Mouse (Mus musculus): Measurements from ENCODE around the gene Fam81b.

The Fam81b gene

GRCm38 (mm10) chr13:76190273-76190672 lies 114.6 kb downstream of the Fam81b start:
- in situ Hi-C loops (cut with MboI): no loop called here

GRCm38 (mm10) chr13:76189190-76189589 lies 115.7 kb downstream of the Fam81b start:
- in situ Hi-C loops (cut with MboI): no loop called here

DNA sequence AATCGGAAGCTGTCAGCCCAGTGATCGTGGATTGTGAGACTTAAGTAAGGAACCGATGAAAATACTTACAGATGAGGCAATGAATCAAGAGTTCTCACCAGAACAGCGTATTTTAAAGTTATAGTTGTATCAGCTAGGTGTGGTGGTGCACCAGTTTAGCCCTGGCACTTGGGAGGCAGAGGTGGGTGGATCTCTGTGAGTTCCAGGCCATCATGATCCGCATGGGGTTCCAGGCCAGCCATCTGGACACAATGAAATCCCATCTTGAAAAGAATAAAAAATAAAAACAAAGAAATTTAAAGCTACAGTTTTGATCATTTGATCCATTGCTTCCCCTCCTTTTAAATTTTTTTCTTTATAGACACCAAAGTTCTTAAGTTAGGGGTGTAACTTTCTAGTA lies 117.2 kb downstream of the Fam81b start:
- in situ Hi-C loops (cut with MboI): no loop called here

DNA sequence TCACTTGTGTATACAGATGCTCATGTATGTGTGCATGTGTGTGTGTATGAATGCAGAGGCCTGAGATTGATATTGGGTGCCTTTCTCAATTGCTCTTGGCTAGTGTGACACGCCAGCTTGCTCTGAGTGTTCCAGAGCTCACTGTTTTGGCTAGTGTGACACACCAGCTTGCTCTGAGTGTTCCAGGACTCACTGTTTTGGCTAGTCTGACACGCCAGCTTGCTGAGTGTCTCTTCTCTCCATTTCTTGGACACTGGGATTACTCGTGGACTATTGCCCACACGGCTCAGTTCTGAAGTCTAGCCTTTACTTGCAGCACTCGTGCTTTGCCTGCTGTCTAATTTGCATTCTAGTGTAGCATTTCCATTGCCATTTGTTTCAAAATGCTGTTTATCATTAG lies 126.2 kb downstream of the Fam81b start:
- in situ Hi-C loops (cut with MboI): no loop called here

DNA sequence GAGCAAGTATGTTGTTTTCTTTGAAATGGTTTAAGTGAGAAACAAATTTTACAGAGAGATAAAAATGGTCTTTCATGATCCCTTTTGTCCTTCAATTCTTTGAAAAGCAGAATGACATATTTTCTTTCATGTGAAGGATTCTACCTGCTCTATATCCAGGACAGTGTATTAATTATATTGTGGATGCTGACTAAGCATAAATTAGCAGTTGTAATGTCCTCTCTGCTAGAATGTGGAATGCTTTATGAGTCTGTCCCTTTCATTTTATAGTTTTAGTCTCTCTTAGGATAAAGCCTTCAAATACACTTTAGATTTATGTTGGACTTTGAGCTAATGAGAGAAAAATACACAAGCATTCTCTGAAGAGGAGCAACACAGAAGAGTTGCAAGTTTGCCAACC lies 130.6 kb downstream of the Fam81b start:
- in situ Hi-C loops (cut with MboI): no loop called here

GRCm38 (mm10) chr13:76160587-76160986 lies 144.3 kb downstream of the Fam81b start:
- in situ Hi-C loops (cut with MboI): no loop called here

DNA sequence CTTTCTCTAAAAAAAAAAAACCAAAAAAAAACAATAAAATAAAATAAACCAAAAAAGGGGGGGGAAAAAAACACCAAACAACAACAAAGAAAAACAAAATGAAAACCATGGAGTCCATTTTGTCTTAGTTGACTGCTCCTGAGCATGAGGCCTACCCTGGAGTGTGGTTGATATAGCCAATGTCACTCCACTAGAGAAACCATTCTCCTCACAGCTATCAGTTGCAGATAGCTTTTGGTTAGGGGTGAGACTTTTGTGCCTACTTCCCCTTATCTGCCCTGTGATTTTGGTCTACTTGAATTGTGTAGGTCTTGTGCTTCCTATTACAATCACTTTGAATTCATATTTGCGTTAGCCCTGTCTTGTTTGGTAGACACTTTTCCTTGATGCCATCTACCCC lies 147.4 kb downstream of the Fam81b start:
- in situ Hi-C loops (cut with MboI): no loop called here

GRCm38 (mm10) chr13:76157099-76157498 lies 147.8 kb downstream of the Fam81b start:
- in situ Hi-C loops (cut with MboI): no loop called here
